Comparison of ENCODE assay signal across 18 mouse cellular contexts in genomic region chr13:112009288-112009687, GRCm38 (mm10).
DNase-seq lines count a peak whose midpoint lies in the region; ATAC-seq and TF ChIP-seq lines count a peak whose summit lies in the region.
"Had no signal": no experiment of that assay in that cellular context is flagged by ENCODE, and none has a peak within 500 bp of the region (broad histone marks: within the 10 kb centered on the region; RNA-seq: fewer than 3 reads in every experiment).

No protein-coding gene starts in this region.

- H3K9me3 ChIP-seq in kidney, postnatal 0 days (replicated peaks; ENCODE audit: low read length) = no peaks in the 10 kb centered on the region
- H3K9me3 ChIP-seq in kidney, embryonic 14.5 days (ENCODE audit: control insufficient read depth, low read length) = no peaks in the 10 kb centered on the region
- H3K9me3 ChIP-seq in midbrain, postnatal 0 days (ENCODE audit: low read length) = no peaks in the 10 kb centered on the region
- H3K9me3 ChIP-seq in midbrain, embryonic 14.5 days (ENCODE audit: control insufficient read depth, low read length) = no peaks in the 10 kb centered on the region
- H3K9me3 ChIP-seq: midbrain, embryonic 15.5 days; neural tube, embryonic 12.5 days had no signal

- no peak overlapping the region for H3K9ac ChIP-seq in kidney, postnatal 0 days (ENCODE audit: low read depth, low read length)
- no peak overlapping the region for H3K9ac ChIP-seq in kidney, embryonic 14.5 days (ENCODE audit: low read depth, low read length)
- H3K9ac ChIP-seq in midbrain, postnatal 0 days (replicated peaks; ENCODE audit: low read length, poor library complexity, severe bottlenecking) = no peak overlapping the region
- no peak overlapping the region for H3K9ac ChIP-seq in midbrain, embryonic 14.5 days (replicated peaks; ENCODE audit: low read length)
- H3K9ac ChIP-seq: hindbrain, embryonic 14.5 days; midbrain, embryonic 15.5 days; neural tube, embryonic 12.5 days had no signal

- TF ChIP-seq CTCF in kidney, postnatal 0 days (IDR thresholded peaks at IDR 0.05; ENCODE audit: low read depth) = peak; percentile 34; the same call in 1 of the 2 replicates
- peak; percentile 47 for TF ChIP-seq CTCF in midbrain, postnatal 0 days (IDR thresholded peaks at IDR 0.05)

- 84% methylated on average over 3 of the region's 3 CpGs for WGBS in kidney, postnatal 0 days
- 70% methylated on average over 3 of the region's 3 CpGs for WGBS in kidney, embryonic 14.5 days
- WGBS in midbrain, postnatal 0 days = 66% methylated on average over 3 of the region's 3 CpGs
- whole genome bisulfite sequencing in midbrain, embryonic 14.5 days = 75% methylated on average over 3 of the region's 3 CpGs

- no peak for ATAC-seq in CD4-positive, CD25-positive, alpha-beta regulatory T cell, adult 4 months
- no peak for ATAC-seq in kidney, postnatal 0 days (replicated peaks; ENCODE audit: low FRiP score, low read depth)
- ATAC-seq in kidney, embryonic 14.5 days (ENCODE audit: low FRiP score, low TSS enrichment) = no peak
- ATAC-seq in midbrain, postnatal 0 days (ENCODE audit: low FRiP score) = no peak
- ATAC-seq in midbrain, embryonic 14.5 days (ENCODE audit: low FRiP score, low TSS enrichment) = no peak
- ATAC-seq: forebrain, embryonic 16.5 days; midbrain, embryonic 15.5 days had no signal

- H3K36me3 ChIP-seq in kidney, postnatal 0 days (ENCODE audit: insufficient read depth, low read length) = no peaks in the 10 kb centered on the region
- no peaks in the 10 kb centered on the region for H3K36me3 ChIP-seq in kidney, embryonic 14.5 days (ENCODE audit: control insufficient read depth, insufficient read depth, low read length)
- no peaks in the 10 kb centered on the region for H3K36me3 ChIP-seq in midbrain, postnatal 0 days (ENCODE audit: insufficient read depth, low read length)
- H3K36me3 ChIP-seq in midbrain, embryonic 14.5 days (ENCODE audit: control insufficient read depth, insufficient read depth, low read length) = no peaks in the 10 kb centered on the region
- no peaks in the 10 kb centered on the region for H3K36me3 ChIP-seq in splenic B cell, adult 2 months (ENCODE audit: control insufficient read depth, insufficient read depth, low read length, poor library complexity, severe bottlenecking)
- H3K36me3 ChIP-seq: midbrain, embryonic 15.5 days; neural tube, embryonic 12.5 days had no signal

- H3K4me3 ChIP-seq in kidney, postnatal 0 days (replicated peaks; ENCODE audit: low read depth, low read length) = no peak overlapping the region
- no peak overlapping the region for H3K4me3 ChIP-seq in kidney, embryonic 14.5 days (ENCODE audit: low read length)
- H3K4me3 ChIP-seq in midbrain, postnatal 0 days (ENCODE audit: low read depth, low read length) = no peak overlapping the region
- H3K4me3 ChIP-seq in midbrain, embryonic 14.5 days (replicated peaks; ENCODE audit: low read depth, low read length) = no peak overlapping the region
- H3K4me3 ChIP-seq: midbrain, embryonic 15.5 days; neural tube, embryonic 12.5 days had no signal

- DNase-seq in CD4-positive, CD25-positive, alpha-beta regulatory T cell, adult 2 months (ENCODE audit: low read depth, low spot score) = peak; percentile 53
- DNase-seq in kidney, postnatal 0 days (ENCODE audit: low spot score) = no peak
- DNase-seq in midbrain, postnatal 0 days (ENCODE audit: low spot score) = no peak
- no peak for DNase-seq in midbrain, embryonic 14.5 days
- peak; percentile 56 for DNase-seq in splenic B cell, adult 2 months (ENCODE audit: low read depth, low spot score)
- DNase-seq in frontal cortex, adult 2 months (ENCODE audit: extremely low spot score in 1 of 2, low spot score in 1 of 2) = no peak
- DNase-seq: cerebellum, adult 8-10 months; embryo, embryonic 11 days; gastrocnemius, postnatal 36 days; kidney, postnatal 14 days; layer of hippocampus, postnatal 36 days; spleen, adult 18-20 months had no signal

- H3K27me3 ChIP-seq in kidney, postnatal 0 days (ENCODE audit: insufficient read depth, low read length) = no peaks in the 10 kb centered on the region
- no peaks in the 10 kb centered on the region for H3K27me3 ChIP-seq in kidney, embryonic 14.5 days (ENCODE audit: control insufficient read depth, insufficient read depth, low read length)
- no peaks in the 10 kb centered on the region for H3K27me3 ChIP-seq in midbrain, postnatal 0 days (ENCODE audit: insufficient read depth, low read length)
- H3K27me3 ChIP-seq in midbrain, embryonic 14.5 days (ENCODE audit: control insufficient read depth, insufficient read depth, low read length) = no peaks in the 10 kb centered on the region
- no peaks in the 10 kb centered on the region for H3K27me3 ChIP-seq in splenic B cell, adult 2 months (ENCODE audit: control insufficient read depth, insufficient read depth, low read length, poor library complexity, severe bottlenecking)
- H3K27me3 ChIP-seq: midbrain, embryonic 15.5 days; neural tube, embryonic 12.5 days had no signal

- H3K4me2 ChIP-seq in kidney, postnatal 0 days (ENCODE audit: low read length) = no peak overlapping the region
- no peak overlapping the region for H3K4me2 ChIP-seq in kidney, embryonic 14.5 days (replicated peaks; ENCODE audit: low read depth, low read length)
- H3K4me2 ChIP-seq in midbrain, postnatal 0 days (ENCODE audit: low read depth, low read length, poor library complexity, severe bottlenecking) = no peak overlapping the region
- no peak overlapping the region for H3K4me2 ChIP-seq in midbrain, embryonic 14.5 days (ENCODE audit: low read length)
- H3K4me2 ChIP-seq: hindbrain, embryonic 14.5 days; midbrain, embryonic 15.5 days; neural tube, embryonic 12.5 days had no signal

- H3K27ac ChIP-seq in kidney, postnatal 0 days = no peak overlapping the region
- H3K27ac ChIP-seq in kidney, embryonic 14.5 days (ENCODE audit: low read depth, low read length) = no peak overlapping the region
- no peak overlapping the region for H3K27ac ChIP-seq in midbrain, postnatal 0 days (ENCODE audit: low read depth, low read length)
- no peak overlapping the region for H3K27ac ChIP-seq in midbrain, embryonic 14.5 days (replicated peaks; ENCODE audit: low read depth, low read length)
- H3K27ac ChIP-seq: hindbrain, embryonic 14.5 days; midbrain, embryonic 15.5 days; neural tube, embryonic 12.5 days had no signal

- H3K4me1 ChIP-seq in kidney, postnatal 0 days (replicated peaks; ENCODE audit: insufficient read depth, low read length) = no peaks in the 10 kb centered on the region
- H3K4me1 ChIP-seq in kidney, embryonic 14.5 days (ENCODE audit: control insufficient read depth, insufficient read depth, low read length) = no peaks in the 10 kb centered on the region
- no peaks in the 10 kb centered on the region for H3K4me1 ChIP-seq in midbrain, postnatal 0 days (ENCODE audit: insufficient read depth, low read length)
- H3K4me1 ChIP-seq in midbrain, embryonic 14.5 days (ENCODE audit: control insufficient read depth, insufficient read depth, low read length) = no peaks in the 10 kb centered on the region
- H3K4me1 ChIP-seq: midbrain, embryonic 15.5 days; neural tube, embryonic 12.5 days had no signal

Comparison
In these comparisons a context has a peak if more than half of its experiments do, and no peak if none do; other contexts are left out.
1. DNase-seq: peak in CD4-positive, CD25-positive, alpha-beta regulatory T cell, adult 2 months (single experiment) and splenic B cell, adult 2 months (single experiment); none in kidney, postnatal 0 days (single experiment), midbrain, postnatal 0 days (single experiment), midbrain, embryonic 14.5 days (single experiment) and frontal cortex, adult 2 months (0 of 2).